Mouse (Mus musculus) lung, postnatal 0 days (tissue): ENCODE data around the gene Kcnt1. TPM values are rescaled to one million over a fixed set of nuclear protein-coding genes. Genes with fewer than 3 reads are reported as not detected.

ENCODE experiments used
- ATAC-seq: fragments of 200-750 bp; cut with Nextera tagmentation; 2 replicates; pipeline ENCODE4 v1.8.0; 2017; ENCODE audit warnings: moderate library complexity
- DNase-seq: peaks from one replicate; pipeline ENCODE4 v3.0.0-alpha.2; 2016; ENCODE audit warnings: low spot score
- H3K27ac ChIP-seq: fragments of 300-500 bp; sonication (generic); 2 replicates; pipeline ENCODE4 v1.5.1; 2014; ENCODE audit warnings: antibody characterized with exemption, mild to moderate bottlenecking, low read length, mixed read lengths
- H3K27me3 ChIP-seq: fragments of 300-500 bp; sonication (generic); replicated peaks from 2 replicates; pipeline ENCODE4 v1.6.1; 2014; ENCODE audit warnings: low read length, mixed read lengths; ENCODE audit not compliant: insufficient read depth
- H3K36me3 ChIP-seq: fragments of 300-500 bp; sonication (generic); 2 replicates; pipeline ENCODE4 v1.6.1; 2014; ENCODE audit warnings: low read length, mixed read lengths; ENCODE audit not compliant: insufficient read depth
- H3K4me1 ChIP-seq: fragments of 300-500 bp; sonication (generic); 2 replicates; pipeline ENCODE4 v1.6.1; 2014; ENCODE audit warnings: antibody characterized with exemption, low read depth, low read length, mixed read lengths; ENCODE audit not compliant: insufficient read depth
- H3K4me2 ChIP-seq: fragments of 300-500 bp; sonication (generic); replicated peaks from 2 replicates; pipeline ENCODE4 v1.6.1; 2014; ENCODE audit warnings: low read depth, mild to moderate bottlenecking, low read length, moderate library complexity, mixed read lengths
- H3K4me3 ChIP-seq: fragments of 300-500 bp; sonication (generic); 2 replicates; pipeline ENCODE4 v1.5.1; 2014; ENCODE audit warnings: low read depth, low read length
- H3K9ac ChIP-seq: fragments of 300-500 bp; sonication (generic); replicated peaks from 2 replicates; pipeline ENCODE4 v1.6.1; 2014; ENCODE audit warnings: low read depth, mild to moderate bottlenecking
- H3K9me3 ChIP-seq: fragments of 300-500 bp; sonication (generic); 2 replicates; pipeline ENCODE4 v1.6.1; 2016; ENCODE audit warnings: low read length, mixed read lengths
- CTCF ChIP-seq: IDR thresholded peaks from 2 replicates; pipeline ENCODE4 v1.5.1; 2016; ENCODE audit warnings: antibody characterized with exemption, mild to moderate bottlenecking
- EP300 ChIP-seq: IDR thresholded peaks from 2 replicates; pipeline ENCODE4 v1.6.1; 2016; ENCODE audit warnings: antibody characterized with exemption, mild to moderate bottlenecking, control low read depth
- WGBS: fragments of 180-500 bp; shearing (Covaris S2); extraction: QIAGEN DNeasy Blood & Tissue Kit; methylation state at CpG from one replicate; pipeline ENCODE4 v1.1.7; 2014; 5-methylcytosine and 5-hydroxymethylcytosine counted together
- polyA plus RNA-seq: library from polyadenylated mRNA; unstranded; fragments of >200 nt; fragmentation: Nextera tagmentation; extraction: Ambion mirVana; gene quantifications from 2 replicates; pipeline ENCODE4 v1.2.1, GENCODE M21; 2015

Gene Kcnt1
- polyA plus RNA-seq, 1 experiment from 2014 or later, result 0.21 TPM

DNA sequence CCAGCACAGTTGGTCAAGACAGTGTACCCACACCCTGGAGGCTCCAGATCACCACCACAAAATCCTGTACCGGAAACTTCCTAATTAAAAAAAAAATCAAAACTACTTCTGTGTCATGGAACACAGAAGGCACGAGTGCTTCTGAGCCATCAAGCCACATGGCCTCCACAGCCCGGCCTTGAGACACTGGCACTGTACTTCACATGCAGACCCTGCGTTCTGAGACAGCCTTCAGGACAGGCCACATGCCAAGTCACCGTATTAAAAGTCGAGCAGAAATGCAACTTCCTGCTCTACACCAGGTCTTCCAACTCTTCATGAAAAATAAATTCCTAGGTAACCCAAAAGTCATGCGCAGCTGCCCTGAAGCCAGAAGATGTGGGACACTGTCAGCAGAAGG is 64.3 kb downstream of the Kcnt1 start:
- Histone ChIP-seq H3K9me3 (no peaks in the 10 kb centered on the region), H3K9ac (no peak overlapping the region), H3K27me3 (no peaks in the 10 kb centered on the region), H3K27ac (no peak overlapping the region), H3K36me3 (0 out of 2 replicates have a peak, but pooled peaks cover 3% of the 10 kb centered on the region), H3K4me1 (no peaks in the 10 kb centered on the region), H3K4me2 (no peak overlapping the region), H3K4me3 (no peak overlapping the region)
- DNase-seq (no peak), ATAC-seq (no peak)
- WGBS, result 87% methylated on average over 7 of the region's 7 CpGs
- TF ChIP-seq EP300 (no peak), CTCF (no peak)

DNA sequence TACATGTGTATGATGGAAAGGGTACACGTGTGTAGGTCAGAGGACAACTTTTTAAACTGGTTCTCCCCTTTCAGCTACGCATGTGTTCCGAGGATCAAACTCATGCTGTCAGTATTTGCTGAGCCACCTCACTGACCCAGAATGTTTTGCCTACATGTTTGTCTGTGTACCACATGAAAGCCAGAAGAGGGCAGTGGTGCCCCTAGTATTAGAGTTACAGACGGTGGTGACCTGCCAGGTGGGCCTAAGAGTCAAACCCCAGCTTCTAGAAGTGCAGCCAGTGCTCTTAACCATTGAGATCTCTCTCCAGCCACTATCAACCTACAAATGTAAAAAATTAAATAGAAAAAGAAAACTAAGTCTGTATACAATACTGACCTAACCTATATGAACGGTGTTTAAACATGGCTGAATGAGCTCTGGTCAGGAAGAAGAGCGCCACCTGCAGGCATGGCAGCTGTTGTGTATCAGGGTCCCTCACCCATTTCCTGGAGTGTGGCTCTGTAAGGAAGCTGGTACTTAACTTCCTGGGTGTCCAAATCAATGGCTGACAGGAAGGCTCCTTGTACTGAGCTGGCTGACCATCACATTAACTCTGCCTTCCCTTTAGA is 67.8 kb downstream of the Kcnt1 start:
- Histone ChIP-seq H3K4me3 (no peak overlapping the region), H3K36me3 (peaks cover 30% of the 10 kb centered on the region), H3K27ac (no peak overlapping the region), H3K9ac (no peak overlapping the region), H3K9me3 (no peaks in the 10 kb centered on the region), H3K27me3 (no peaks in the 10 kb centered on the region), H3K4me2 (no peak overlapping the region), H3K4me1 (no peaks in the 10 kb centered on the region)
- peak; percentile 66 for DNase-seq
- ATAC-seq, result peak; percentile 57
- TF ChIP-seq EP300 (no peak), CTCF (peak; percentile 65)
- WGBS, result 74% methylated on average over 6 of the region's 6 CpGs

DNA sequence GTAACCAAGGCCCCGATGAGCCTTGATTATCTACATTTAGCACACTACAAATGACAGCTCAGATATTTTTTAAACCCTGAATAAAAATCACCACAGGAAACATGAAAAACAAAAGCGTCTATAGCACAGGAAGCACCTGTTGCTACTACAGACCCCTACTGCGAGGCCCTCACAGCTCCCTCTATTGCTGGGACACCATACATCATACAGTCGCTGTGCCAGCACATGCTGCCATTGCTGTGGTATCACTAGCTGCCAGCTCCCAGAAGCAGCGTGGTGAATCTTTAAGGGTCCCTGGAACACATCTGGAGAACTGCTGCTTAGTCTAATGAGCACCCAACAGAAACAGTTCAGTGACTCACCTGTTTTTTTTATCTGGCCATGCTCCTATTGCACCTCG is 77.0 kb downstream of the Kcnt1 start:
- Histone ChIP-seq H3K4me3 (no peak overlapping the region), H3K9me3 (no peaks in the 10 kb centered on the region), H3K27me3 (no peaks in the 10 kb centered on the region), H3K9ac (no peak overlapping the region), H3K4me2 (no peak overlapping the region), H3K36me3 (peaks cover 31% of the 10 kb centered on the region), H3K27ac (no peak overlapping the region), H3K4me1 (no peaks in the 10 kb centered on the region)
- WGBS, result 73% methylated on average over 6 of the region's 6 CpGs
- DNase-seq, result no peak
- ATAC-seq, result no peak
- no peak for TF ChIP-seq CTCF
- no peak for TF ChIP-seq EP300

DNA sequence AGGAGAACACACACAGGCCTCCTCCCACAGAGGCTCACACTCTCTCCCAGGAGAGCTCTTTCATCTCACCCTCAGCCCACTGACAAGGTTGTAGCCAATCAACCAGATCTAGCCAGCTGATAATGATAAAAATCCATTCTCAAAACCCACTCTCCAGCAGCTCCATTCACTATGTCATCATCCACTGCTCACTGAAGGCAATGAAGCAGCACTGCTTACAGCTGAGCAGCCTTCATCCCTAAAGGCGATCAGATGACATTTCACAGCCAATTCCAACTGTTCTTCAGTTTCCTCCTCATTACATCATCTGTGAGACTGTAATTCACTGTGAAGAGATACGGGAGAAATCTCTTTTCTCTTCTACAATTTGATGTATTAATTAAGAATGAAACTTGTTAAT is 80.3 kb downstream of the Kcnt1 start:
- Histone ChIP-seq H3K27ac (no peak overlapping the region), H3K9me3 (no peaks in the 10 kb centered on the region), H3K4me3 (no peak overlapping the region), H3K9ac (no peak overlapping the region), H3K4me1 (no peaks in the 10 kb centered on the region), H3K27me3 (no peaks in the 10 kb centered on the region), H3K4me2 (no peak overlapping the region), H3K36me3 (peaks cover 22% of the 10 kb centered on the region)
- DNase-seq (no peak), ATAC-seq (no peak)
- 86% methylated on average over 2 of the region's 2 CpGs for WGBS
- TF ChIP-seq CTCF, result no peak
- no peak for TF ChIP-seq EP300

DNA sequence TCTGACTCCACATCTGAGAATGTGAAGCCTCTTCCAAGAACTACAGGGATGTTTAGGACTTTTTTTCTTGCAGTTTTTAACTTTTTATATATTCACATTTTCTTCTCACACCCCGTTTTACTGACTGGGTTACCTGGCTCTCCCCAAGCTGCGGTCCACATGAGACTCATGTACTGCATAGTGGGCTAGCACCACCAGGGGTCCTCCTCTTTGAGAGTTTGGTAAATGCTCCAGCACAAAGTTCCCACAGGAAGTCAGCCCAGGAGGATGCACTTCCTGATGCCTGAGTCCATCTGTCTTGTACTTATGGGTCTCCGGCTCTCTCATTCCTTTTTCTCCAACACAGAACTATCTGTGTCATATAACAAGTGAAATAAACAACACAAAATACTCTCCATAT is 84.4 kb downstream of the Kcnt1 start:
- H3K36me3 ChIP-seq, result peaks cover 10% of the 10 kb centered on the region; the same call in 1 of the 2 replicates
- H3K4me3 ChIP-seq, result no peak overlapping the region
- H3K9ac ChIP-seq, result no peak overlapping the region
- TF ChIP-seq CTCF (peak; percentile 52), EP300 (no peak)
- H3K4me1 ChIP-seq, result no peaks in the 10 kb centered on the region
- H3K4me2 ChIP-seq, result no peak overlapping the region
- DNase-seq (peak; percentile 48), ATAC-seq (no peak)
- WGBS, result 70% methylated on average over 3 of the region's 3 CpGs
- H3K27ac ChIP-seq, result no peak overlapping the region
- no peaks in the 10 kb centered on the region for H3K27me3 ChIP-seq
- no peaks in the 10 kb centered on the region for H3K9me3 ChIP-seq

DNA sequence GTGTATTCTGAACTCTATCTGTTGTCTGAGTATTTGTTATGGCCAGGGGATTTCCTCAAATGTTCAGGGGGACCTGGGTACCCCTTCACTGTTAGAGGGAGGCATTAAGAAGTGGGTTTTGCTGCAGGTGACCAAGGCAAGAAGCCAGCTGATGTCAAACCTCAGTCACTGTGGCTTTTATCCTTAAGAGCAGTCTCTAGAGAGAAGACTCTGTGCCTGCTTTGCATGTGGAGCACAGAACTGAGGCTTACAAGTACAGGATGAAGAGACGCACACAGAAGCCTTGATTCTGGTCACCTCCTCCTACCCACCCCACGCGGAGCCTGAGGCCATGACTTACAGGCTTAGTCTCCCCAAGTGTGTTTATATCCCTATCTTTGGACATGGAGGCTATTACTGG is 85.8 kb downstream of the Kcnt1 start:
- Histone ChIP-seq H3K27me3 (no peaks in the 10 kb centered on the region), H3K9ac (no peak overlapping the region), H3K4me3 (no peak overlapping the region), H3K4me2 (no peak overlapping the region), H3K36me3 (peaks cover under 1% of the 10 kb centered on the region; the same call in 1 of the 2 replicates), H3K9me3 (no peaks in the 10 kb centered on the region), H3K4me1 (no peaks in the 10 kb centered on the region), H3K27ac (no peak overlapping the region)
- DNase-seq, result no peak
- no peak for ATAC-seq
- TF ChIP-seq CTCF, result no peak
- TF ChIP-seq EP300, result no peak
- WGBS, result 95% methylated on average over 3 of the region's 3 CpGs

Other genes with a start within 250 kb of the Kcnt1 start
- 0.38 and 0.44 TPM in 2 replicates for gene Ccdc183, start 246.1 kb upstream of the Kcnt1 start, polyA plus RNA-seq
- gene Tmem141, start 241.7 kb upstream of the Kcnt1 start, polyA plus RNA-seq, result 26.0 and 29.9 TPM in 2 replicates
- gene Fcna, start 235.7 kb upstream of the Kcnt1 start, polyA plus RNA-seq, result 2.5 and 2.8 TPM in 2 replicates
- not detected in 2 replicates for gene Lcn8, start 210.6 kb upstream of the Kcnt1 start, polyA plus RNA-seq
- not detected in 2 replicates for gene Lcn5, start 205.8 kb upstream of the Kcnt1 start, polyA plus RNA-seq
- not detected in 2 replicates for gene Lcn6, start 186.9 kb upstream of the Kcnt1 start, polyA plus RNA-seq
- gene Lcn10, start 181.0 kb upstream of the Kcnt1 start, polyA plus RNA-seq, result not detected in 2 replicates
- not detected in 2 replicates for gene Obp2a, start 163.7 kb upstream of the Kcnt1 start, polyA plus RNA-seq
- 57.8 and 58.7 TPM in 2 replicates for gene Bmyc, start 157.0 kb upstream of the Kcnt1 start, polyA plus RNA-seq
- gene Obp2b, start 126.7 kb upstream of the Kcnt1 start, polyA plus RNA-seq, result not detected in 2 replicates
- not detected in 2 replicates for gene Lcn3, start 98.2 kb upstream of the Kcnt1 start, polyA plus RNA-seq
- gene Lcn11, start 86.7 kb upstream of the Kcnt1 start, polyA plus RNA-seq, result not detected in 2 replicates
- gene Gm13539, start 81.5 kb upstream of the Kcnt1 start, polyA plus RNA-seq, result 0.51 and 0.95 TPM in 2 replicates
- not detected in 2 replicates for gene Glt6d1, start 47.9 kb upstream of the Kcnt1 start, polyA plus RNA-seq
- not detected in 2 replicates for gene Lcn9, start 40.6 kb upstream of the Kcnt1 start, polyA plus RNA-seq
- gene Sohlh1, start 16.5 kb upstream of the Kcnt1 start, polyA plus RNA-seq, result not detected in 2 replicates
- gene Camsap1, start 119.5 kb downstream of the Kcnt1 start, polyA plus RNA-seq, result 5.2 and 5.4 TPM in 2 replicates
- 39.2 and 40.6 TPM in 2 replicates for gene Ubac1, start 158.0 kb downstream of the Kcnt1 start, polyA plus RNA-seq